Comparison of ENCODE assay signal across 9 mouse cellular contexts in the genomic region with DNA sequence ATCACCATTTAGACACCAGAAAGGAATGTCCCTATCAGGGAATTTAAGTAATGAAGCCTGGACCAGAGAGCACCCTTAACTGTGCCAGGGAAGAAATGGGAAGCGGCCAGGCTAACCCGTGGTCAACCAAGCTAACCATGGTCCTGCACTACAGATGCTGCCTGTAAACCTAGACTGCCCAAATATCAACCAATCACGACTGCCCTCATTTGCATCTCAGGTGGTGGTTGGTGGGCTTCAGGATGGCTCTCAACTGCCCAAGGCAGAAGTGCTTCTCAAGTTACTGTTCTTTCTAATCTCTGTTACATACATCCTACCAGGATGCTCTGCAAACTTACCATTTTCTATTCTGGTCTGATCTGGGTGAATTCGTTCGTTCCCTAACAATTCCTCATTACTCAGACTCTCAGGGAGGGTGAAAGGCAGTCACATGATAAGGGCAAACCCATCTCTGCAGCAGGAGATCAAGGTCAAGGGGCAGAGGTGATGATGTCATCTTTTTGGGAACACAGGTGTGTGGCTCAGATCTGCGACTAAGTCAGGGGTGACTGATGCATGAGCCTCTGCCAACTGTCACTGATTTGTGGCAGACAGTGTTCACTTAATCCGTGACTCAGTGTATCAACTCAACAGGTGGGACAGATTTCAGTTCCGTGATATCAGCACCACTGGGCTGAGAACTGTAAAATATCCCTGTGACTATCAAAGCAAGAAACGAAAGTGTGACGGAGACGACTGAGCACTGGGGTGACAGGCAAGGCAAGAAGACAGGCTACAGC. TPM values are rescaled to one million over a fixed set of nuclear protein-coding genes. Genes with fewer than 3 reads are reported as not detected.
DNase-seq lines count a peak whose midpoint lies in the region; ATAC-seq and TF ChIP-seq lines count a peak whose summit lies in the region.
"Had no signal": no experiment of that assay in that cellular context is flagged by ENCODE, and none has a peak within 500 bp of the region (broad histone marks: within the 10 kb centered on the region; RNA-seq: fewer than 3 reads in every experiment).

No protein-coding gene starts in this region.

- WGBS in hindbrain, embryonic 16.5 days, result 44% methylated on average over 11 of the region's 11 CpGs
- WGBS in hindbrain, embryonic 13.5 days, result 43% methylated on average over 11 of the region's 11 CpGs
- WGBS in limb, embryonic 14.5 days, result 28% methylated on average over 11 of the region's 11 CpGs

- TF ChIP-seq CTCF in E14TG2a.4 (conservative IDR thresholded peaks at IDR 0.05; ENCODE audit: low read length), result no peak

- no peaks in the 10 kb centered on the region for H3K36me3 ChIP-seq in hindbrain, embryonic 16.5 days (ENCODE audit: control insufficient read depth, insufficient read depth, low read length)
- no peaks in the 10 kb centered on the region for H3K36me3 ChIP-seq in hindbrain, embryonic 13.5 days
- no peaks in the 10 kb centered on the region; the same call in 1 of the 2 replicates for H3K36me3 ChIP-seq in E14TG2a.4 (ENCODE audit: insufficient read depth, low read length)
- H3K36me3 ChIP-seq in limb, embryonic 14.5 days (ENCODE audit: control insufficient read depth, insufficient read depth, low read length), result no peaks in the 10 kb centered on the region
- H3K36me3 ChIP-seq: midbrain, embryonic 13.5 days had no signal

- ATAC-seq in hindbrain, embryonic 16.5 days, result peak; percentile 67; the same call in 1 of the 2 replicates
- no peak for ATAC-seq in hindbrain, embryonic 13.5 days (ENCODE audit: low FRiP score)
- ATAC-seq in limb, embryonic 14.5 days (ENCODE audit: low FRiP score, low read depth), result peak; percentile 90
- ATAC-seq: midbrain, embryonic 13.5 days had no signal

- H3K4me3 ChIP-seq in hindbrain, embryonic 16.5 days (ENCODE audit: low read length), result no peak overlapping the region
- no peak overlapping the region for H3K4me3 ChIP-seq in hindbrain, embryonic 13.5 days
- H3K4me3 ChIP-seq in E14TG2a.4 (replicated peaks; ENCODE audit: low read length), result peak overlapping the region; percentile 67
- H3K4me3 ChIP-seq in limb, embryonic 14.5 days (replicated peaks; ENCODE audit: low read length), result no peak overlapping the region
- H3K4me3 ChIP-seq: midbrain, embryonic 13.5 days had no signal

- no peaks in the 10 kb centered on the region for H3K27me3 ChIP-seq in hindbrain, embryonic 16.5 days (replicated peaks; ENCODE audit: control insufficient read depth, insufficient read depth, low read length)
- H3K27me3 ChIP-seq in hindbrain, embryonic 13.5 days, result no peaks in the 10 kb centered on the region
- no peaks in the 10 kb centered on the region for H3K27me3 ChIP-seq in E14TG2a.4 (ENCODE audit: insufficient read depth, low read length)
- H3K27me3 ChIP-seq in limb, embryonic 14.5 days (ENCODE audit: control insufficient read depth, insufficient read depth, low read length), result no peaks in the 10 kb centered on the region
- H3K27me3 ChIP-seq: midbrain, embryonic 13.5 days had no signal

- no peaks in the 10 kb centered on the region for H3K4me1 ChIP-seq in hindbrain, embryonic 16.5 days (ENCODE audit: control insufficient read depth, insufficient read depth, low read depth, low read length)
- peaks cover 5% of the 10 kb centered on the region; the same call in 1 of the 2 replicates for H3K4me1 ChIP-seq in hindbrain, embryonic 13.5 days (replicated peaks)
- H3K4me1 ChIP-seq in E14TG2a.4 (replicated peaks; ENCODE audit: low read depth, low read length), result peaks cover 87% of the 10 kb centered on the region
- peaks cover 9% of the 10 kb centered on the region for H3K4me1 ChIP-seq in limb, embryonic 14.5 days (ENCODE audit: control insufficient read depth, insufficient read depth, low read length)

- no peaks in the 10 kb centered on the region for H3K9me3 ChIP-seq in hindbrain, embryonic 16.5 days (ENCODE audit: control insufficient read depth, low read length)
- H3K9me3 ChIP-seq in hindbrain, embryonic 13.5 days, result no peaks in the 10 kb centered on the region
- H3K9me3 ChIP-seq in E14TG2a.4 (ENCODE audit: low read length), result no peaks in the 10 kb centered on the region
- no peaks in the 10 kb centered on the region for H3K9me3 ChIP-seq in limb, embryonic 14.5 days (ENCODE audit: control insufficient read depth, low read length)
- H3K9me3 ChIP-seq: midbrain, embryonic 13.5 days had no signal

- H3K9ac ChIP-seq in hindbrain, embryonic 16.5 days (ENCODE audit: low read depth, low read length), result no peak overlapping the region
- H3K9ac ChIP-seq in hindbrain, embryonic 13.5 days, result no peak overlapping the region
- no peak overlapping the region for H3K9ac ChIP-seq in limb, embryonic 14.5 days (ENCODE audit: low read depth, low read length, severe bottlenecking)
- H3K9ac ChIP-seq: midbrain, embryonic 13.5 days had no signal

- TF ChIP-seq POLR2A in limb, embryonic 14.5 days (IDR thresholded peaks at IDR 0.05; ENCODE audit: borderline replicate concordance, extremely low read depth, insufficient read depth, insufficient read length), result no peak

- no peak overlapping the region for H3K27ac ChIP-seq in hindbrain, embryonic 16.5 days (ENCODE audit: low read depth, low read length)
- no peak overlapping the region for H3K27ac ChIP-seq in hindbrain, embryonic 13.5 days
- H3K27ac ChIP-seq in limb, embryonic 14.5 days (replicated peaks; ENCODE audit: low read depth, low read length), result no peak overlapping the region
- H3K27ac ChIP-seq: midbrain, embryonic 13.5 days had no signal

- peak; percentile 84 for DNase-seq in embryo, embryonic 10.5 days (ENCODE audit: low spot score)
- peak; percentile 73 for DNase-seq in limb, embryonic 14.5 days (ENCODE audit: low spot score)
- DNase-seq in layer of hippocampus, postnatal 25 days (ENCODE audit: extremely low spot score in 1 of 2, low spot score in 1 of 2), result no peak
- no peak for DNase-seq in right cerebral cortex, adult 18-20 months
- DNase-seq in ovary, adult 18-20 months (ENCODE audit: low spot score), result no peak

- H3K4me2 ChIP-seq in hindbrain, embryonic 16.5 days (ENCODE audit: low read length), result no peak overlapping the region
- no peak overlapping the region for H3K4me2 ChIP-seq in hindbrain, embryonic 13.5 days
- H3K4me2 ChIP-seq in limb, embryonic 14.5 days (replicated peaks; ENCODE audit: low read depth, low read length, severe bottlenecking), result no peak overlapping the region
- H3K4me2 ChIP-seq: midbrain, embryonic 13.5 days had no signal

RNA-seq across cellular contexts. Expression of a gene that starts 12.9 kb away (rescaled TPM):
- polyA plus RNA-seq in hindbrain, embryonic 16.5 days (2015; fragmentation: Nextera tagmentation; extraction: Ambion mirVana), result 0.93 and 1.2 TPM in 2 replicates
- 0.42 and 0.71 TPM in 2 replicates for polyA plus RNA-seq in hindbrain, embryonic 13.5 days (2015; fragmentation: Nextera tagmentation; extraction: Ambion mirVana)
- polyA plus RNA-seq in limb, embryonic 14.5 days (2012; rRNA removed), result 7.8 and 8.4 TPM in 2 replicates
- 11.4 and 12.3 TPM in 2 replicates for polyA plus RNA-seq in limb, embryonic 14.5 days (2014; fragmentation: Nextera tagmentation; extraction: Ambion mirVana)
- total RNA-seq in layer of hippocampus, postnatal 25 days (2021), result 1 to 10 TPM in 1 of 2 experiments, under 1 TPM in 1; 0.54 to 1.1 TPM

Comparison
In these comparisons a context has a peak if more than half of its experiments do, and no peak if none do; other contexts are left out.
1. DNase-seq: peak in embryo, embryonic 10.5 days (single experiment) and limb, embryonic 14.5 days (single experiment); none in layer of hippocampus, postnatal 25 days (0 of 2), right cerebral cortex, adult 18-20 months (single experiment) and ovary, adult 18-20 months (single experiment).